Mouse (Mus musculus) thymus, postnatal 0 days (tissue): ENCODE measurements at regions not wholly inside any gene's neighbourhood (a gene's known extent, or its start where the extent isn't known, plus 50 kb on each side); places are given as distances from the start of the nearest gene placed in this dataset.
A peak's percentile ranks its signal among the peaks of the same experiment; 100 is the strongest.
"Not testable (repeated sequence)": the region's sequence is repeated elsewhere in the genome, so short reads cannot be mapped to it uniquely, and the experiment has no call there.

Source experiments
- DNase-seq: peaks from one replicate; pipeline ENCODE4 v3.0.0-alpha.2; 2015; ENCODE audit warnings: low spot score

GRCm38 (mm10) chr13:6855199-6856148 is 206.9 kb upstream of the Pfkp start:
- no peak for DNase-seq

- no peak for DNase-seq
These were observed 188.9 kb upstream of the Pfkp start for GRCm38 (mm10) chr13:6837446-6837845.

- no peak for DNase-seq
These were observed 188.5 kb upstream of the Pfkp start for GRCm38 (mm10) chr13:6837075-6837422.

- DNase-seq = peak; percentile 46
These were observed 187.9 kb upstream of the Pfkp start for GRCm38 (mm10) chr13:6836351-6837074.

GRCm38 (mm10) chr13:6829882-6830281 is 181.3 kb upstream of the Pfkp start:
- DNase-seq = no peak

- no peak for DNase-seq
These were observed 180.8 kb upstream of the Pfkp start for GRCm38 (mm10) chr13:6829346-6829745.

- DNase-seq = not testable (repeated sequence)
These were observed 180.2 kb upstream of the Pfkp start for GRCm38 (mm10) chr13:6828601-6829330.

GRCm38 (mm10) chr13:6802243-6803157 is 153.9 kb upstream of the Pfkp start:
- no peak for DNase-seq

- no peak for DNase-seq
These were observed 119.5 kb upstream of the Pfkp start for GRCm38 (mm10) chr13:6767936-6768588.

GRCm38 (mm10) chr13:6757151-6757550 is 108.6 kb upstream of the Pfkp start:
- DNase-seq = peak; percentile 5

- no peak for DNase-seq
These were observed 103.0 kb upstream of the Pfkp start for GRCm38 (mm10) chr13:6751599-6751998.

GRCm38 (mm10) chr13:6751149-6751548 is 102.6 kb upstream of the Pfkp start:
- no peak for DNase-seq

GRCm38 (mm10) chr13:6741916-6742315 is 93.3 kb upstream of the Pfkp start:
- no peak for DNase-seq

- no peak for DNase-seq
These were observed 88.5 kb upstream of the Pfkp start for GRCm38 (mm10) chr13:6736984-6737566.
